Mouse (Mus musculus): Measurements from ENCODE around the gene Rap1b. TPM values are rescaled to one million over a fixed set of nuclear protein-coding genes. Genes with fewer than 3 reads are reported as not detected.

The Rap1b gene
- polyA plus RNA-seq, 1 experiment = not detected

GRCm38 (mm10) chr10:117878628-117879027, 32.8 kb upstream of the Rap1b start:
- Histone ChIP-seq H3K4me3 (ENCODE audit: insufficient read depth, low read depth, low read length) (no peak overlapping the region), H3K27ac (ENCODE audit: insufficient read depth, low read depth, low read length) (no peak overlapping the region), H3K4me1 (ENCODE audit: control insufficient read depth, insufficient read depth, low read length) (0 out of 2 replicates have a peak, but pooled peaks cover 2% of the 10 kb centered on the region)
- 88% methylated on average over 9 of the region's 9 CpGs for WGBS
- TF ChIP-seq CTCF (IDR thresholded peaks at IDR 0.05; ENCODE audit: insufficient read depth, low read depth, low read length) (no peak), POLR2A (IDR thresholded peaks at IDR 0.05; ENCODE audit: insufficient read depth, low read depth, low read length) (no peak)

GRCm38 (mm10) chr10:117876801-117877200, 31.0 kb upstream of the Rap1b start:
- TF ChIP-seq CTCF (IDR thresholded peaks at IDR 0.05; ENCODE audit: insufficient read depth, low read depth, low read length) = no peak
- no peak for TF ChIP-seq POLR2A (IDR thresholded peaks at IDR 0.05; ENCODE audit: insufficient read depth, low read depth, low read length)
- 67% methylated on average over 8 of the region's 8 CpGs for whole genome bisulfite sequencing
- H3K4me1 ChIP-seq (ENCODE audit: control insufficient read depth, insufficient read depth, low read length) = 0 out of 2 replicates have a peak, but pooled peaks cover 2% of the 10 kb centered on the region
- H3K27ac ChIP-seq (ENCODE audit: insufficient read depth, low read depth, low read length) = no peak overlapping the region
- no peak overlapping the region for H3K4me3 ChIP-seq (ENCODE audit: insufficient read depth, low read depth, low read length)

GRCm38 (mm10) chr10:117876400-117876799, 30.6 kb upstream of the Rap1b start:
- H3K4me3 ChIP-seq (ENCODE audit: insufficient read depth, low read depth, low read length) = no peak overlapping the region
- TF ChIP-seq POLR2A (IDR thresholded peaks at IDR 0.05; ENCODE audit: insufficient read depth, low read depth, low read length) (no peak), CTCF (IDR thresholded peaks at IDR 0.05; ENCODE audit: insufficient read depth, low read depth, low read length) (no peak)
- WGBS = 90% methylated on average over 18 of the region's 18 CpGs
- H3K4me1 ChIP-seq (ENCODE audit: control insufficient read depth, insufficient read depth, low read length) = 0 out of 2 replicates have a peak, but pooled peaks cover 2% of the 10 kb centered on the region
- H3K27ac ChIP-seq (ENCODE audit: insufficient read depth, low read depth, low read length) = no peak overlapping the region

GRCm38 (mm10) chr10:117874936-117875335, 29.1 kb upstream of the Rap1b start:
- 0 out of 2 replicates have a peak, but pooled peaks cover 2% of the 10 kb centered on the region for H3K4me1 ChIP-seq (ENCODE audit: control insufficient read depth, insufficient read depth, low read length)
- H3K4me3 ChIP-seq (ENCODE audit: insufficient read depth, low read depth, low read length) = no peak overlapping the region
- TF ChIP-seq POLR2A (IDR thresholded peaks at IDR 0.05; ENCODE audit: insufficient read depth, low read depth, low read length) (no peak), CTCF (IDR thresholded peaks at IDR 0.05; ENCODE audit: insufficient read depth, low read depth, low read length) (no peak)
- WGBS = 72% methylated on average over 10 of the region's 10 CpGs
- H3K27ac ChIP-seq (ENCODE audit: insufficient read depth, low read depth, low read length) = no peak overlapping the region

GRCm38 (mm10) chr10:117873952-117874351, 28.1 kb upstream of the Rap1b start:
- no peak for TF ChIP-seq CTCF (IDR thresholded peaks at IDR 0.05; ENCODE audit: insufficient read depth, low read depth, low read length)
- no peak for TF ChIP-seq POLR2A (IDR thresholded peaks at IDR 0.05; ENCODE audit: insufficient read depth, low read depth, low read length)
- 83% methylated on average over 4 of the region's 4 CpGs for WGBS

GRCm38 (mm10) chr10:117872468-117872867, 26.6 kb upstream of the Rap1b start:
- Histone ChIP-seq H3K27ac (ENCODE audit: insufficient read depth, low read depth, low read length) (no peak overlapping the region), H3K4me3 (ENCODE audit: insufficient read depth, low read depth, low read length) (no peak overlapping the region), H3K4me1 (ENCODE audit: control insufficient read depth, insufficient read depth, low read length) (0 out of 2 replicates have a peak, but pooled peaks cover 2% of the 10 kb centered on the region)
- WGBS = 87% methylated on average over 10 of the region's 10 CpGs
- no peak for TF ChIP-seq CTCF (IDR thresholded peaks at IDR 0.05; ENCODE audit: insufficient read depth, low read depth, low read length)
- no peak for TF ChIP-seq POLR2A (IDR thresholded peaks at IDR 0.05; ENCODE audit: insufficient read depth, low read depth, low read length)

More at GRCm38 (mm10) chr10:117873952-117874351, 28.1 kb upstream of the Rap1b start:
- no peak overlapping the region for H3K4me3 ChIP-seq (ENCODE audit: insufficient read depth, low read depth, low read length)
- H3K4me1 ChIP-seq (ENCODE audit: control insufficient read depth, insufficient read depth, low read length) = 0 out of 2 replicates have a peak, but pooled peaks cover 2% of the 10 kb centered on the region
- H3K27ac ChIP-seq (ENCODE audit: insufficient read depth, low read depth, low read length) = no peak overlapping the region

GRCm38 (mm10) chr10:117867301-117867700, 21.5 kb upstream of the Rap1b start:
- no peaks in the 10 kb centered on the region for H3K4me1 ChIP-seq (ENCODE audit: control insufficient read depth, insufficient read depth, low read length)
- WGBS = 92% methylated on average over 3 of the region's 3 CpGs
- H3K27ac ChIP-seq (ENCODE audit: insufficient read depth, low read depth, low read length) = no peak overlapping the region
- TF ChIP-seq CTCF (IDR thresholded peaks at IDR 0.05; ENCODE audit: insufficient read depth, low read depth, low read length) (no peak), POLR2A (IDR thresholded peaks at IDR 0.05; ENCODE audit: insufficient read depth, low read depth, low read length) (no peak)
- no peak overlapping the region for H3K4me3 ChIP-seq (ENCODE audit: insufficient read depth, low read depth, low read length)

GRCm38 (mm10) chr10:117866641-117867040, 20.8 kb upstream of the Rap1b start:
- no peak overlapping the region for H3K27ac ChIP-seq (ENCODE audit: insufficient read depth, low read depth, low read length)
- H3K4me3 ChIP-seq (ENCODE audit: insufficient read depth, low read depth, low read length) = no peak overlapping the region
- no peaks in the 10 kb centered on the region for H3K4me1 ChIP-seq (ENCODE audit: control insufficient read depth, insufficient read depth, low read length)
- no peak for TF ChIP-seq CTCF (IDR thresholded peaks at IDR 0.05; ENCODE audit: insufficient read depth, low read depth, low read length)
- 82% methylated on average over 8 of the region's 8 CpGs for WGBS

- no peak overlapping the region for H3K27ac ChIP-seq (ENCODE audit: insufficient read depth, low read depth, low read length)
- H3K4me1 ChIP-seq (ENCODE audit: control insufficient read depth, insufficient read depth, low read length) = no peaks in the 10 kb centered on the region
- no peak overlapping the region for H3K4me3 ChIP-seq (ENCODE audit: insufficient read depth, low read depth, low read length)
- 76% methylated on average over 6 of the region's 6 CpGs for WGBS
- TF ChIP-seq CTCF (IDR thresholded peaks at IDR 0.05; ENCODE audit: insufficient read depth, low read depth, low read length) (no peak), POLR2A (IDR thresholded peaks at IDR 0.05; ENCODE audit: insufficient read depth, low read depth, low read length) (no peak)
Measured at GRCm38 (mm10) chr10:117864695-117865094, 18.9 kb upstream of the Rap1b start.

GRCm38 (mm10) chr10:117864251-117864650, 18.4 kb upstream of the Rap1b start:
- no peak overlapping the region for H3K4me3 ChIP-seq (ENCODE audit: insufficient read depth, low read depth, low read length)
- no peaks in the 10 kb centered on the region for H3K4me1 ChIP-seq (ENCODE audit: control insufficient read depth, insufficient read depth, low read length)
- H3K27ac ChIP-seq (ENCODE audit: insufficient read depth, low read depth, low read length) = no peak overlapping the region
- TF ChIP-seq POLR2A (IDR thresholded peaks at IDR 0.05; ENCODE audit: insufficient read depth, low read depth, low read length) (no peak), CTCF (IDR thresholded peaks at IDR 0.05; ENCODE audit: insufficient read depth, low read depth, low read length) (no peak)
- WGBS = 95% methylated on average over 4 of the region's 4 CpGs

Measured in olfactory bulb, adult 2 months (tissue).